Mouse (Mus musculus) liver, postnatal 0 days (tissue): ENCODE results near the gene Pcnx. TPM values are rescaled to one million over a fixed set of nuclear protein-coding genes. Genes with fewer than 3 reads are reported as not detected.

Source experiments
- ATAC-seq: fragments of 200-750 bp; cut with Nextera tagmentation; 2 replicates; pipeline ENCODE4 v1.8.0; 2017; ENCODE audit warnings: mild to moderate bottlenecking, moderate library complexity
- DNase-seq: peaks from one replicate; pipeline ENCODE4 v3.0.0-alpha.2; 2016
- H3K27ac ChIP-seq: fragments of 300-500 bp; sonication (generic); 2 replicates; pipeline ENCODE4 v1.5.1; 2014; ENCODE audit warnings: antibody characterized with exemption, moderate library complexity, mild to moderate bottlenecking, low read depth
- H3K27me3 ChIP-seq: fragments of 300-500 bp; sonication (generic); 2 replicates; pipeline ENCODE4 v1.6.1; 2014; ENCODE audit warnings: low read length, control low read depth, mixed read lengths; ENCODE audit not compliant: insufficient read depth
- H3K36me3 ChIP-seq: fragments of 300-500 bp; sonication (generic); replicated peaks from 2 replicates; pipeline ENCODE4 v1.6.1; 2014; ENCODE audit warnings: mild to moderate bottlenecking, control low read depth, low read length, moderate library complexity, mixed read lengths; ENCODE audit not compliant: insufficient read depth
- H3K4me1 ChIP-seq: fragments of 300-500 bp; sonication (generic); 2 replicates; pipeline ENCODE4 v1.6.1; 2014; ENCODE audit warnings: antibody characterized with exemption, mild to moderate bottlenecking, control low read depth; ENCODE audit not compliant: insufficient read depth
- H3K4me2 ChIP-seq: fragments of 300-500 bp; sonication (generic); 2 replicates; pipeline ENCODE4 v1.6.1; 2014; ENCODE audit warnings: low read depth, mild to moderate bottlenecking, low read length, moderate library complexity, mixed read lengths
- H3K4me3 ChIP-seq: fragments of 300-500 bp; sonication (generic); 2 replicates; pipeline ENCODE4 v1.5.1; 2014; ENCODE audit warnings: low read depth, low read length
- H3K9ac ChIP-seq: fragments of 300-500 bp; sonication (generic); replicated peaks from 2 replicates; pipeline ENCODE4 v1.6.1; 2014; ENCODE audit warnings: mild to moderate bottlenecking, moderate library complexity
- H3K9me3 ChIP-seq: fragments of 300-500 bp; sonication (generic); 2 replicates; pipeline ENCODE4 v1.6.1; 2016; ENCODE audit warnings: mild to moderate bottlenecking, control low read depth, low read length, mixed read lengths
- CTCF ChIP-seq: sonication (generic); IDR thresholded peaks from 2 replicates; pipeline ENCODE4 v1.5.1; 2016; ENCODE audit warnings: antibody characterized with exemption, low read depth
- EP300 ChIP-seq: IDR thresholded peaks from 2 replicates; pipeline ENCODE4 v1.6.1; 2016; ENCODE audit warnings: antibody characterized with exemption, low read depth, mild to moderate bottlenecking
- WGBS: fragments of 180-500 bp; shearing (Covaris S2); extraction: QIAGEN DNeasy Blood & Tissue Kit; methylation state at CpG from one replicate; pipeline ENCODE4 v1.1.7; 2014; ENCODE audit not compliant: insufficient replicate concordance; 5-methylcytosine and 5-hydroxymethylcytosine counted together
- polyA plus RNA-seq: library from polyadenylated mRNA; unstranded; fragments of >200 nt; fragmentation: Nextera tagmentation; extraction: Ambion mirVana; gene quantifications from 2 replicates; pipeline ENCODE4 v1.2.1, GENCODE M21; 2015

The Pcnx gene
- polyA plus RNA-seq, 1 experiment from 2014 or later = 2.4 TPM

DNA sequence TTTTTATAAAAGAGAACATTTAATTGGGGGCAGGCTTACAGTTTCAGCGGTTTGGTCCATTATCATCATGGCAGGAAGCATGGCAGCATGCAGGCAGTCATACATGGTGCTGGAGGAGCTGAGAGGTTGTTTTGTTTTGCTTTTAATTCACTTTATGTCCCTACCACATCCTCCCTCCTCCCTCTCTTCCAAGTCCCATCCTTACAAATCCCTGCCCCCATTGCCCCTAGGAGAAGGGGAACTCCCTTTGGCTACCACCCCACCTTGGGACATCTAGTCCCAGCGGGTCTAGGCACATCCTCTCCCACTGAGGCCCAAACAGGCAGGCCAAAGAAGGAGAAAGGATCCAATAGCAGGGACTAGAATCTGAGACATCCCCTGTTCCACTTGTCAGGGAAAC, 44.6 kb downstream of the Pcnx start:
- H3K27me3 ChIP-seq = no peaks in the 10 kb centered on the region
- no peak overlapping the region for H3K27ac ChIP-seq
- no peak overlapping the region for H3K4me3 ChIP-seq
- no peaks in the 10 kb centered on the region for H3K9me3 ChIP-seq
- TF ChIP-seq CTCF = no peak
- no peak for TF ChIP-seq EP300
- peaks cover 4% of the 10 kb centered on the region for H3K36me3 ChIP-seq
- 74% methylated on average over 2 of the region's 2 CpGs for WGBS
- DNase-seq (no peak), ATAC-seq (no peak)
- H3K4me2 ChIP-seq = no peak overlapping the region
- no peak overlapping the region for H3K9ac ChIP-seq
- no peaks in the 10 kb centered on the region for H3K4me1 ChIP-seq

- H3K27me3 ChIP-seq = no peaks in the 10 kb centered on the region
- H3K4me3 ChIP-seq = no peak overlapping the region
- H3K9me3 ChIP-seq = no peaks in the 10 kb centered on the region
- no peak for TF ChIP-seq CTCF
- no peak for TF ChIP-seq EP300
- ATAC-seq (peak; percentile 47; the same call in 1 of the 2 replicates), DNase-seq (no peak)
- peaks cover 4% of the 10 kb centered on the region for H3K36me3 ChIP-seq
- no peak overlapping the region for H3K4me2 ChIP-seq
- no peak overlapping the region for H3K9ac ChIP-seq
- 49% methylated on average over 2 of the region's 2 CpGs for WGBS
- no peaks in the 10 kb centered on the region for H3K4me1 ChIP-seq
- H3K27ac ChIP-seq = no peak overlapping the region
Measured at GRCm38 (mm10) chr12:81905865-81906264, 46.0 kb downstream of the Pcnx start.

DNA sequence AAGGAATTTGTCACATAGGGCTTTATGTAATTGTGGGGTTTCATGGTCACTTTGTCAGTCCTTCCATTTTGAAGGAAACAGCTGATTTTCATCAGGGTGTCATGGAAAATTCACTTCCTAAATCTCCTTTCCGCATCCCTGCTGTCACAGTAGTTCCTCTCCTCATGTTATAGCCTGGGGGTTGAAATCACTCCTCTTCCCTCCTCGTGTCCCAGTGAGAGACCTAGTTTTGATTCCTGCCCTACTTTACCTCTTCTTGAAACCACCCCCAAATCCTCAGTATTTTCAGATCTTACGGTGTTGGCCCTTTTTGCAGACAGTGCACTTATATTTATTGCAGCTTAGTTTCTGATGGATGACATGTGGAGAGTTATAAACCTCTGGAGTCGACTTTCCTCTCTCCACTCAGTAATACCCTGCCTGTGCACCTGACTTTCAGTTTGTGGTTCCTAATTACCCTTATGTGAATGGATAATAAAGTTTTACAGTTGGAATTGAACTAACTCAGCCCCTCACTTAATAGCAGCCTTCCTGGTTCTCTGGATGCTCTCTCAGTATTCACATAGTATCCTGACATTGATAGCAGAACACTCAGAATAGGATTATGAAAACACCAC, 48.0 kb downstream of the Pcnx start:
- H3K9ac ChIP-seq = no peak overlapping the region
- 76% methylated on average over 4 of the region's 4 CpGs for WGBS
- H3K9me3 ChIP-seq = no peaks in the 10 kb centered on the region
- H3K27ac ChIP-seq = no peak overlapping the region
- no peak for TF ChIP-seq CTCF
- TF ChIP-seq EP300 = no peak
- no peaks in the 10 kb centered on the region for H3K27me3 ChIP-seq
- H3K4me1 ChIP-seq = no peaks in the 10 kb centered on the region
- H3K4me2 ChIP-seq = no peak overlapping the region
- no peak overlapping the region for H3K4me3 ChIP-seq
- DNase-seq (no peak), ATAC-seq (no peak)
- H3K36me3 ChIP-seq = peaks cover 4% of the 10 kb centered on the region

DNA sequence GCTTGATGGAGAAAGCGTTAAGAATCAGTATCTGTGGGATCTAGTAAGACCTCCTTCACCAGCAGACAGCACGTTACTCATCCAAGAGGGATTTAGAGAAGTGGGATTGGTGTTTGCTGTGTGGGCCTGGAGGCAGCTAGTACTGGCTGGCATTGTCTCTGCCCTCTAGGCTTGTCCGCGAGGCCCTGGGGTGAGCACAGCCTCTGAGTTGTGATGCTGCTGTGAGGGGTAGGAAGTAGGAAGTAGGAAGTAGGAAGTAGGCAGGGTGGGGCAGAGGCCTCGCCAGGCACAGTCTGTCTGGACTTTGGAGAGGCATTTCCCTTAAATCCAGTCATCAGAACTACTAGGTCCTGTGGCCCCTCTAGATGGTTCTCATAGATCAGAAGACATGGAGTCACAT, 50.6 kb downstream of the Pcnx start:
- H3K4me3 ChIP-seq = no peak overlapping the region
- peaks cover 4% of the 10 kb centered on the region for H3K36me3 ChIP-seq
- 56% methylated on average over 5 of the region's 5 CpGs for WGBS
- no peaks in the 10 kb centered on the region for H3K9me3 ChIP-seq
- no peak for DNase-seq
- ATAC-seq = no peak
- no peak overlapping the region for H3K27ac ChIP-seq
- H3K4me2 ChIP-seq = no peak overlapping the region
- no peaks in the 10 kb centered on the region for H3K4me1 ChIP-seq
- no peak overlapping the region for H3K9ac ChIP-seq
- H3K27me3 ChIP-seq = no peaks in the 10 kb centered on the region
- TF ChIP-seq EP300 (no peak), CTCF (no peak)

GRCm38 (mm10) chr12:81915176-81915950, 55.5 kb downstream of the Pcnx start:
- Histone ChIP-seq H3K9me3 (no peaks in the 10 kb centered on the region), H3K9ac (no peak overlapping the region), H3K36me3 (0 out of 2 replicates have a peak, but pooled peaks cover 15% of the 10 kb centered on the region), H3K4me3 (no peak overlapping the region), H3K4me1 (no peaks in the 10 kb centered on the region), H3K27me3 (no peaks in the 10 kb centered on the region), H3K4me2 (no peak overlapping the region), H3K27ac (no peak overlapping the region)
- DNase-seq (peak; percentile 77), ATAC-seq (no peak)
- WGBS = 48% methylated on average over 2 of the region's 2 CpGs
- TF ChIP-seq CTCF (peak; percentile 93), EP300 (no peak)

DNA sequence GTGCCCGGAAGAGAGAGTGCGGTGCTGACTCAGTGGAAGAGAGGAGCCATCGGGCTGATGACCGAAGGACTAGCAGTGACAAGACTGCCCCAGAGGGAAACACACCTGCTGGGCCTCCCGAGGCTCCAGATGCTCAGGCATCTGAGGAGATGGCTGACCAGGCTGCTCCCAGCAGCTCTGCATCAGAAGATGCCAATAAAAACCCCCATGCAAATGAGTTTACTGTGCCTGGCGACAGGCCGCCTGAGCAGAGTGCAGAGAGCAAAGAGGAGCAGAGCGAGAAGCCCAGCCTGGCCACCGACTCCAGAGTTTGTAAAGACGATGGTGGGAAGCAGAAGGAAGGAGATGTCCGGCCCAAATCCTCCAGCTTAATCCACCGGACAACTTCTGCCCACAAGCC, 58.5 kb downstream of the Pcnx start:
- Histone ChIP-seq H3K27me3 (no peaks in the 10 kb centered on the region), H3K4me3 (no peak overlapping the region)

More for the DNA sequence above, 58.5 kb downstream of the Pcnx start:
- Histone ChIP-seq H3K9ac (no peak overlapping the region), H3K27ac (no peak overlapping the region), H3K4me2 (no peak overlapping the region), H3K4me1 (no peaks in the 10 kb centered on the region), H3K36me3 (0 out of 2 replicates have a peak, but pooled peaks cover 15% of the 10 kb centered on the region), H3K9me3 (no peaks in the 10 kb centered on the region)
- 87% methylated on average over 12 of the region's 12 CpGs for WGBS
- DNase-seq (no peak), ATAC-seq (no peak)
- TF ChIP-seq EP300 (no peak), CTCF (no peak)
